Mouse (Mus musculus): Measurements from ENCODE around the gene Smagp. TPM values are rescaled to one million over a fixed set of nuclear protein-coding genes. Genes with fewer than 3 reads are reported as not detected.

The Smagp gene
- total and polyA plus RNA-seq, 3 experiments = 11.6 to 21.1 (median 12.9) TPM

DNA sequence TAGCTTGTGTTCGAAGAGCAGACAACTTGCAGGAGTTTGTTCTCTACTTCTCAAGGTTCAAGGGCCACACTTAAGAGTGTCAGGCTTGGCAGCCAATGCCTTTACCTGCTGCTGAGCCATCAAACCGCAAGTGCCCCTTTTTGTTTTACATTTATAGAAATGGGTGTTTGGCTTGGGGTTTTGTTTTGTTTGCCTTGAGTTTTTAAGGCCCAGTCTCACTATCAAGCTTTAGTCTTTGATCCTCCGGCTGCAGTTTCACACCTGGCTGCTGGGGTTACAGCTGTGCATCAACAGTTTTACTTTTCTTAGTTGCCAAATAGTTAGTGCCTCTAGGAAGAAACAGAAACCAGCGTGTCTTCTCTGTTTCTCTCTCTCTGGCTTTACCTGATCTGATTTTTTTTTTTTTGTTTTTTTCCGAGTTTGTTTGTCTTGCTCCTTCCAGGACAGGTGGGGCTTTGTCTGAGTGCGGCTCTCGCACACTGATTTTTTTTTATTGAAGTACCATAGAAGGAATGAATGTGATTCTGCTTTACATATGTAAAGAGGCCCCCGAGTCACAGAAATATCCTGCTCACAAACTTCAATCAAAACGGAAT, 38.4 kb downstream of the Smagp start:
- Histone ChIP-seq H3K27me3 (ENCODE audit: control insufficient read depth, insufficient read depth, low read length) (no peaks in the 10 kb centered on the region), H3K4me3 (peak overlapping the region; percentile 84), H3K27ac (peak overlapping the region; percentile 78), H3K36me3 (ENCODE audit: control insufficient read depth, insufficient read depth, low read length) (no peaks in the 10 kb centered on the region), H3K79me2 (replicated peaks; ENCODE audit: control insufficient read depth, insufficient read depth, low read length) (no peaks in the 10 kb centered on the region), H3K9ac (ENCODE audit: low read depth, low read length) (peak overlapping the region; percentile 85), H3K4me1 (ENCODE audit: control insufficient read depth, insufficient read depth, low read length) (no peaks in the 10 kb centered on the region)
- WGBS = 46% methylated on average over 9 of the region's 9 CpGs
- DNase-seq = no peak
- TF ChIP-seq POLR2A (IDR thresholded peaks at IDR 0.05; ENCODE audit: insufficient read depth, low read depth, low read length) (no peak), EP300 (IDR thresholded peaks at IDR 0.05; ENCODE audit: insufficient read depth, low read depth, low read length) (no peak), CTCF (IDR thresholded peaks at IDR 0.05) (no peak)
- intact Hi-C loops (cut with DNase I) = no loop called here

DNA sequence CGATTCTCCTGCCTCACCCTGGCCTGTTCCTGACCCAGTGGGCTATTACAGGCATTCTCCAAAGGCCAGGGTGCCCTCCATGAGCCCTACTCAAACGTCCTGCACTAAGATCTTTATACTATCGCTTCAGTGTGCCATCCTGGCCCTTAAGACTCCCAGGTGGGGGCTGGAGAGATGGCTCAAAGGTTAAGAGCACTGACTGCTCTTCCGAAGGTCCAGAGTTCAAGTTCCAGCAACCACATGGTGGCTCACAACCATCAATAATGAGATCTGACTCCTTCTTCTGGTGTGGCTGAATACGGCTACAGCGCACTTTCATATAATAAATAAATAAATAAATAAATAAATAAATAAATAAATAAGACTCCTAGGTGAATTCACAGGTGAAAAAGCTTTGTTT, 43.9 kb downstream of the Smagp start:
- intact Hi-C loops (cut with DNase I) = no loop called here
- no peaks in the 10 kb centered on the region for H3K4me1 ChIP-seq (ENCODE audit: control insufficient read depth, insufficient read depth, low read length)
- no peaks in the 10 kb centered on the region for H3K27me3 ChIP-seq (ENCODE audit: control insufficient read depth, insufficient read depth, low read length)
- no peak overlapping the region for H3K4me3 ChIP-seq
- no peak overlapping the region for H3K27ac ChIP-seq
- H3K36me3 ChIP-seq (ENCODE audit: control insufficient read depth, insufficient read depth, low read length) = no peaks in the 10 kb centered on the region
- no peak for DNase-seq
- no peak overlapping the region for H3K9ac ChIP-seq (ENCODE audit: low read depth, low read length)
- TF ChIP-seq EP300 (IDR thresholded peaks at IDR 0.05; ENCODE audit: insufficient read depth, low read depth, low read length) (no peak), CTCF (IDR thresholded peaks at IDR 0.05) (no peak), POLR2A (IDR thresholded peaks at IDR 0.05; ENCODE audit: insufficient read depth, low read depth, low read length) (no peak)
- H3K79me2 ChIP-seq (replicated peaks; ENCODE audit: control insufficient read depth, insufficient read depth, low read length) = no peaks in the 10 kb centered on the region
- WGBS = 86% methylated on average over 6 of the region's 6 CpGs

- Histone ChIP-seq H3K4me3 (no peak overlapping the region), H3K36me3 (ENCODE audit: control insufficient read depth, insufficient read depth, low read length) (no peaks in the 10 kb centered on the region), H3K79me2 (replicated peaks; ENCODE audit: control insufficient read depth, insufficient read depth, low read length) (no peaks in the 10 kb centered on the region), H3K27ac (no peak overlapping the region), H3K27me3 (ENCODE audit: control insufficient read depth, insufficient read depth, low read length) (no peaks in the 10 kb centered on the region), H3K9ac (ENCODE audit: low read depth, low read length) (no peak overlapping the region), H3K4me1 (ENCODE audit: control insufficient read depth, insufficient read depth, low read length) (no peaks in the 10 kb centered on the region)
- intact Hi-C loops (cut with DNase I) = no loop called here
- DNase-seq = no peak
- 63% methylated on average over 8 of the region's 8 CpGs for WGBS
- TF ChIP-seq POLR2A (IDR thresholded peaks at IDR 0.05; ENCODE audit: insufficient read depth, low read depth, low read length) = no peak
- TF ChIP-seq EP300 (IDR thresholded peaks at IDR 0.05; ENCODE audit: insufficient read depth, low read depth, low read length) = no peak
- TF ChIP-seq CTCF (IDR thresholded peaks at IDR 0.05) = no peak
Measured at GRCm38 (mm10) chr15:100590436-100590835, 46.3 kb downstream of the Smagp start.

- no peak for TF ChIP-seq CTCF (IDR thresholded peaks at IDR 0.05)
- no peak for TF ChIP-seq POLR2A (IDR thresholded peaks at IDR 0.05; ENCODE audit: insufficient read depth, low read depth, low read length)
- TF ChIP-seq EP300 (IDR thresholded peaks at IDR 0.05; ENCODE audit: insufficient read depth, low read depth, low read length) = no peak
- intact Hi-C loops (cut with DNase I) = no loop called here
- Histone ChIP-seq H3K36me3 (ENCODE audit: control insufficient read depth, insufficient read depth, low read length) (no peaks in the 10 kb centered on the region), H3K9ac (ENCODE audit: low read depth, low read length) (no peak overlapping the region), H3K27ac (no peak overlapping the region), H3K27me3 (ENCODE audit: control insufficient read depth, insufficient read depth, low read length) (no peaks in the 10 kb centered on the region), H3K79me2 (replicated peaks; ENCODE audit: control insufficient read depth, insufficient read depth, low read length) (no peaks in the 10 kb centered on the region), H3K4me1 (ENCODE audit: control insufficient read depth, insufficient read depth, low read length) (no peaks in the 10 kb centered on the region), H3K4me3 (no peak overlapping the region)
- no peak for DNase-seq
- WGBS = 82% methylated on average over 6 of the region's 6 CpGs
Measured at GRCm38 (mm10) chr15:100588297-100588696, 48.4 kb downstream of the Smagp start.

DNA sequence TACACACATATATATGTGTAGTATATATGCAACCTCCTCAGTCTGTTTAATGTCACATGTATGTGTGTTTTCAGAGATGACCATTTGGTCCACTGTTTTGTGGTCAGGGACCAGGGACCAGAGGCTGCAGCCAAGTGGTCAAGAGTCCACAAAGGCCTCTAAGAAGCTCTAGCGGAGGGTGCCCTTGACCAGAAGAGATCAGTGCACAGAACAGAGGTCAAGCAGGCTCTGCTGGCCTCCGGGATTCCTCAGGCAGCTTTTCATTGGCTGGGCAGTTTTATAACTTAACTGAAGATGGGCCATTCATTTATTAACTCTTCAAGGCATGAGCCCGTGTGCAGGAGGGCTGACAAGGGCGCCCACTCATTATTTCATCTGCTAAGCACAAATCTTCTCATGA, 49.6 kb downstream of the Smagp start:
- Histone ChIP-seq H3K27ac (no peak overlapping the region), H3K79me2 (replicated peaks; ENCODE audit: control insufficient read depth, insufficient read depth, low read length) (no peaks in the 10 kb centered on the region), H3K4me1 (ENCODE audit: control insufficient read depth, insufficient read depth, low read length) (no peaks in the 10 kb centered on the region), H3K27me3 (ENCODE audit: control insufficient read depth, insufficient read depth, low read length) (no peaks in the 10 kb centered on the region), H3K36me3 (ENCODE audit: control insufficient read depth, insufficient read depth, low read length) (no peaks in the 10 kb centered on the region), H3K9ac (ENCODE audit: low read depth, low read length) (no peak overlapping the region), H3K4me3 (no peak overlapping the region)
- DNase-seq = no peak
- TF ChIP-seq POLR2A (IDR thresholded peaks at IDR 0.05; ENCODE audit: insufficient read depth, low read depth, low read length) = no peak
- no peak for TF ChIP-seq EP300 (IDR thresholded peaks at IDR 0.05; ENCODE audit: insufficient read depth, low read depth, low read length)
- no peak for TF ChIP-seq CTCF (IDR thresholded peaks at IDR 0.05)
- WGBS = 76% methylated on average over 4 of the region's 4 CpGs
- intact Hi-C loops (cut with DNase I) = no loop called here

DNA sequence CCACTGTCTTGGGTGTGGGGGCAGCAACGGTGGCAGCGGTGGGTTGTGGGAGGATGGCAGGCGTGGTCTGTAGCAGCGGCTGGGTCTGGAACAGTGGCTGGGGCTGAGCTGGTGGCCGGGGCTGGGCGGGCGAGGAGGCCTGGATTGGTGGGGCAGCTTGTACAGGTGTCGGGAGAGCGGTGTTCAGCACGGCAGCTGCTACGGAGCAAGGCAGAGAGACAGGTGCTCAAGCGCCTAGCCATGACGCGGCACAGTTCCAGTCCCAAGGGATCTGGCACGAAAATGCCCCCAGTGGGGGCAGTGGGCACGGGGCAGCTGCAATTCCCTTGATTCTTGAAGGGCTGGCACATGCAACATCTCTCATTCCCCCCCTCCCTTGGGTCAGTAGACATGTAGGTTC, 50.8 kb downstream of the Smagp start:
- Histone ChIP-seq H3K9ac (ENCODE audit: low read depth, low read length) (no peak overlapping the region), H3K36me3 (ENCODE audit: control insufficient read depth, insufficient read depth, low read length) (no peaks in the 10 kb centered on the region), H3K27me3 (ENCODE audit: control insufficient read depth, insufficient read depth, low read length) (no peaks in the 10 kb centered on the region), H3K79me2 (replicated peaks; ENCODE audit: control insufficient read depth, insufficient read depth, low read length) (no peaks in the 10 kb centered on the region), H3K4me3 (no peak overlapping the region), H3K27ac (no peak overlapping the region), H3K4me1 (ENCODE audit: control insufficient read depth, insufficient read depth, low read length) (no peaks in the 10 kb centered on the region)
- DNase-seq = no peak
- intact Hi-C loops (cut with DNase I) = no loop called here
- 96% methylated on average over 16 of the region's 16 CpGs for WGBS
- TF ChIP-seq CTCF (IDR thresholded peaks at IDR 0.05) = no peak
- TF ChIP-seq EP300 (IDR thresholded peaks at IDR 0.05; ENCODE audit: insufficient read depth, low read depth, low read length) = no peak
- no peak for TF ChIP-seq POLR2A (IDR thresholded peaks at IDR 0.05; ENCODE audit: insufficient read depth, low read depth, low read length)
